Mouse (Mus musculus) MEL (cell line): ENCODE results near the gene Pigb. TPM values are rescaled to one million over a fixed set of nuclear protein-coding genes. Genes with fewer than 3 reads are reported as not detected.

Source experiments
- DNase-seq: peaks from one replicate; pipeline ENCODE4 v3.0.0; 2011; ENCODE audit warnings: low read depth, low spot score
- H3K27ac ChIP-seq: 2 replicates; pipeline ENCODE4 v1.5.1; 2012; ENCODE audit warnings: low read depth, mild to moderate bottlenecking, control low read depth, low read length, moderate library complexity; ENCODE audit not compliant: control insufficient read depth
- H3K27me3 ChIP-seq, 2 experiments: fragments of 150-350 bp in 1 of 2; sonication (generic) in 1 of 2; 2 replicates each; pipeline ENCODE4 v1.6.1; 2012; ENCODE audit warnings: low read length in 2 of 2, mild to moderate bottlenecking in 2 of 2, improper control_type of control experiment in 1 of 2, moderate library complexity in 1 of 2; ENCODE audit not compliant: insufficient read depth in 2 of 2, control insufficient read depth in 1 of 2
- H3K36me3 ChIP-seq, 2 experiments: 2 replicates each; pipeline ENCODE4 v1.6.1; 2012 to 2014; ENCODE audit warnings: low read length in 2 of 2, improper control_type of control experiment in 1 of 2, inconsistent platforms in 1 of 2, mild to moderate bottlenecking in 1 of 2; ENCODE audit not compliant: insufficient read depth in 2 of 2, control insufficient read depth in 1 of 2
- H3K4me1 ChIP-seq, 2 experiments: fragments of 150-350 bp in 1 of 2; sonication (generic) in 1 of 2; 2 replicates each; pipeline ENCODE4 v1.6.1; 2012; ENCODE audit warnings: low read length in 2 of 2, improper control_type of control experiment in 1 of 2, mild to moderate bottlenecking in 1 of 2; ENCODE audit not compliant: insufficient read depth in 2 of 2, control insufficient read depth in 1 of 2
- H3K4me3 ChIP-seq, 2 experiments: fragments of 150-350 bp in 1 of 2; sonication (generic) in 1 of 2; 2 replicates each; pipeline ENCODE4 v1.5.1; 2012; ENCODE audit warnings: low read depth in 2 of 2, low read length in 2 of 2, mild to moderate bottlenecking in 2 of 2, moderate library complexity in 2 of 2, control low read depth in 1 of 2, improper control_type of control experiment in 1 of 2; ENCODE audit not compliant: control insufficient read depth in 1 of 2, insufficient read depth in 1 of 2
- H3K79me2 ChIP-seq: 2 replicates; pipeline ENCODE4 v1.6.1; 2012; ENCODE audit warnings: mild to moderate bottlenecking, low read length, moderate library complexity; ENCODE audit not compliant: control insufficient read depth, poor library complexity, insufficient read depth
- H3K9ac ChIP-seq: 2 replicates; pipeline ENCODE4 v1.6.1; 2012; ENCODE audit warnings: low read depth, mild to moderate bottlenecking, control low read depth, low read length, moderate library complexity; ENCODE audit not compliant: control insufficient read depth, poor library complexity, severe bottlenecking
- H3K9me3 ChIP-seq: fragments of 150-350 bp; sonication (generic); replicated peaks from 2 replicates; pipeline ENCODE4 v1.6.1; 2012; ENCODE audit warnings: mild to moderate bottlenecking, low read length, improper control_type of control experiment, moderate library complexity; ENCODE audit not compliant: insufficient read depth
- CHD2 ChIP-seq: IDR thresholded peaks from 2 replicates; pipeline ENCODE4 v1.6.1; 2011; ENCODE audit warnings: low read length, improper control_type of control experiment
- CTCF ChIP-seq, 3 experiments: IDR thresholded peaks in 2 of 3; conservative IDR thresholded peaks in 1 of 3; 2 replicates each; pipeline ENCODE4 v1.5.1; 2011 to 2012; ENCODE audit warnings: low read length in 3 of 3, low read depth in 2 of 3, mild to moderate bottlenecking in 2 of 3, improper control_type of control experiment in 1 of 3, inconsistent platforms in 1 of 3, mixed read lengths in 1 of 3, moderate library complexity in 1 of 3; ENCODE audit not compliant: control insufficient read depth in 1 of 3, insufficient read depth in 1 of 3, poor library complexity in 1 of 3, severe bottlenecking in 1 of 3
- E2F4 ChIP-seq: IDR thresholded peaks from 2 replicates; pipeline ENCODE4 v1.6.1; 2011; ENCODE audit warnings: low read depth, low read length, improper control_type of control experiment, borderline replicate concordance
- ELF1 ChIP-seq: IDR thresholded peaks from 2 replicates; pipeline ENCODE4 v1.6.1; 2014; ENCODE audit warnings: low read depth, mild to moderate bottlenecking, inconsistent platforms, low read length, improper control_type of control experiment, moderate library complexity
- EP300 ChIP-seq, 2 experiments: IDR thresholded peaks; 2 replicates each; pipeline ENCODE4 v1.6.1; 2011; ENCODE audit warnings: improper control_type of control experiment in 2 of 2, low read length in 2 of 2, low read depth in 1 of 2, mild to moderate bottlenecking in 1 of 2
- ETS1 ChIP-seq: IDR thresholded peaks from 2 replicates; pipeline ENCODE4 v1.6.1; 2012; ENCODE audit warnings: low read depth, mild to moderate bottlenecking, inconsistent platforms, low read length, improper control_type of control experiment, moderate library complexity
- GABPA ChIP-seq: IDR thresholded peaks from 2 replicates; pipeline ENCODE4 v1.6.1; 2012; ENCODE audit warnings: low read depth, mild to moderate bottlenecking, inconsistent platforms, low read length, improper control_type of control experiment, moderate library complexity
- GATA1 ChIP-seq: IDR thresholded peaks from 2 replicates; pipeline ENCODE4 v1.6.1; 2011; ENCODE audit warnings: low read depth, low read length, improper control_type of control experiment
- HCFC1 ChIP-seq: IDR thresholded peaks from 2 replicates; pipeline ENCODE4 v1.6.1; 2012; ENCODE audit warnings: low read depth, mild to moderate bottlenecking, inconsistent platforms, low read length, improper control_type of control experiment, moderate library complexity
- JUND ChIP-seq: IDR thresholded peaks from 2 replicates; pipeline ENCODE4 v1.6.1; 2011; ENCODE audit warnings: low read depth, mild to moderate bottlenecking, improper control_type of control experiment, low read length
- KAT2A ChIP-seq: conservative IDR thresholded peaks from 2 replicates; pipeline ENCODE4 v1.6.1; 2012; ENCODE audit warnings: low read depth, low read length, improper control_type of control experiment, inconsistent platforms
- MEF2A ChIP-seq: IDR thresholded peaks from 2 replicates; pipeline ENCODE4 v1.6.1; 2014; ENCODE audit warnings: low read depth, mild to moderate bottlenecking, inconsistent platforms, low read length, improper control_type of control experiment; ENCODE audit not compliant: poor library complexity, insufficient replicate concordance, severe bottlenecking; ENCODE audit errors: extremely low read depth
- MXI1 ChIP-seq: IDR thresholded peaks from 2 replicates; pipeline ENCODE4 v1.6.1; 2011; ENCODE audit warnings: mild to moderate bottlenecking, low read depth, low read length, improper control_type of control experiment
- MYB ChIP-seq: IDR thresholded peaks from 2 replicates; pipeline ENCODE4 v1.6.1; 2011; ENCODE audit warnings: mild to moderate bottlenecking, low read depth, low read length, improper control_type of control experiment
- MYC ChIP-seq: IDR thresholded peaks from 2 replicates; pipeline ENCODE4 v1.6.1; 2011; ENCODE audit warnings: low read depth, mild to moderate bottlenecking, low read length, improper control_type of control experiment, moderate library complexity
- NELFE ChIP-seq: IDR thresholded peaks from 2 replicates; pipeline ENCODE4 v1.6.1; 2011; ENCODE audit warnings: low read depth, low read length, improper control_type of control experiment
- NRF1 ChIP-seq: IDR thresholded peaks from 2 replicates; pipeline ENCODE4 v1.6.1; 2014; ENCODE audit warnings: low read depth, mild to moderate bottlenecking, inconsistent platforms, low read length, improper control_type of control experiment, moderate library complexity; ENCODE audit not compliant: poor library complexity, insufficient read depth, severe bottlenecking
- POLR2A ChIP-seq, 2 experiments: IDR thresholded peaks; 2 replicates each; pipeline ENCODE4 v1.6.1; 2011 to 2012; ENCODE audit warnings: low read length in 2 of 2, mild to moderate bottlenecking in 2 of 2, control low read depth in 1 of 2, improper control_type of control experiment in 1 of 2, low read depth in 1 of 2, moderate library complexity in 1 of 2; ENCODE audit not compliant: control insufficient read depth in 1 of 2, insufficient read depth in 1 of 2, poor library complexity in 1 of 2
- POLR2AphosphoS2 ChIP-seq: IDR thresholded peaks from 2 replicates; pipeline ENCODE4 v1.6.1; 2011; ENCODE audit warnings: low read length, improper control_type of control experiment
- RAD21 ChIP-seq: IDR thresholded peaks from 2 replicates; pipeline ENCODE4 v1.6.1; 2011; ENCODE audit warnings: mild to moderate bottlenecking, low read depth, low read length, improper control_type of control experiment
- RCOR1 ChIP-seq: IDR thresholded peaks from 2 replicates; pipeline ENCODE4 v1.6.1; 2012; ENCODE audit warnings: low read depth, mild to moderate bottlenecking, inconsistent platforms, low read length, improper control_type of control experiment
- SIN3A ChIP-seq: IDR thresholded peaks from 2 replicates; pipeline ENCODE4 v1.6.1; 2012; ENCODE audit warnings: low read length, improper control_type of control experiment, inconsistent platforms
- TBP ChIP-seq: IDR thresholded peaks from 2 replicates; pipeline ENCODE4 v1.8.0; 2011; ENCODE audit warnings: low read depth, low read length, improper control_type of control experiment
- TCF12 ChIP-seq: IDR thresholded peaks from 2 replicates; pipeline ENCODE4 v1.6.1; 2014; ENCODE audit warnings: low read depth, mild to moderate bottlenecking, inconsistent platforms, low read length, improper control_type of control experiment, moderate library complexity
- ZC3H11A ChIP-seq: IDR thresholded peaks from 2 replicates; pipeline ENCODE4 v1.6.1; 2012; ENCODE audit warnings: low read depth, mild to moderate bottlenecking, inconsistent platforms, low read length, improper control_type of control experiment
- ZMIZ1 ChIP-seq: IDR thresholded peaks from 2 replicates; pipeline ENCODE4 v1.6.1; 2012; ENCODE audit warnings: low read depth, mild to moderate bottlenecking, inconsistent platforms, low read length, improper control_type of control experiment, moderate library complexity
- polyA plus RNA-seq, 2 experiments: library from polyadenylated mRNA; stranded (reverse) in 1 of 2; unstranded in 1 of 2; fragments of >175 nt in 1 of 2; fragments of >200 nt in 1 of 2; gene quantifications; 2 replicates each; pipeline versions ENCODE4 v1.2.1 to v1.2.4; 2012; ENCODE audit warnings: low replicate concordance in 2 of 2, low read depth in 1 of 2; ENCODE audit not compliant: insufficient read length in 2 of 2, insufficient read depth in 1 of 2, missing spikeins in 1 of 2
- total RNA-seq: library from RNA; depleted of rRNA; stranded (reverse); fragments of 300-350 nt; gene quantifications from 2 replicates; pipeline ENCODE4 v1.2.3, GENCODE M21; 2012

Gene Pigb
- total and polyA plus RNA-seq, 3 experiments = 3.7 to 12.0 TPM; not detected in 1

DNA sequence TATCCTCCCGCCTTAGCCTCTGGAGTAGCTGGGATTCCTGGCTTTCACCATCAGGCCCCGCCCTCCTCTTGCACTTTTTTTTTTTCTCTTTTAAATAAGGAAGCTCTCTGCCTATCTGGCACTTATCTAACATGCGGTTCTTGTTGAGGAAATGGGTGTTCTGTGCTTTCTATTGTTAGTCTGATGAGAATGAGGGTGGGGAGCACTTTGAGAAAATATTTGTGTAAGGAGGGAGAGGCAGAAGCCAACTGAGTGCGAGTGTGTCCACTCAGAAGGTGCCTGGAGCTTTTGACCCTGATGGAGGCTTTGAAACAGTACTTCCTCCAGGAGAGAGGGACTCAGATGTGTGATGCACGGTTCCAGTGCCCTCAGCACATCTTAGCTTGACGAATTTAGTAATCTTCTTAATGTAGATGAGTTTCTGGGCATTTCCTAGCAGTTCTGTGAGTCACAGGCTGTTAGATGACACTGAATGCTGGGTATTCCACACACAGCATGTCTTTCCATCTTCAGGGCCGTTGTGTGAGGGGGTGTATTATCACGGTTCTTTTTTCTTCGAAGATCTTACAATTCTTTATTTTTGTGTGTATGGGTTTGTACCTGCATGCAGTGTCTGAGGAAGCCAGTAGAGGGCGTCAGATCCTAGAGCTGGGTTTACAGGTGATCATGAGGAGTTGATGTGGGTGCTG, 30.9 kb upstream of the Pigb start (continued):
- TF ChIP-seq MXI1 = 0 out of 2 replicates have a peak, but pooled peaks have one; percentile 46
- 0 out of 2 replicates have a peak, but pooled peaks have one; percentile 26 for TF ChIP-seq TBP
- TF ChIP-seq POLR2A (IDR thresholded peaks at IDR 0.05; ENCODE audit: control insufficient read depth in 1 of 2, insufficient read depth in 1 of 2, low read depth in 1 of 2, low read length in 2 of 2, poor library complexity in 1 of 2) = no peak
- no peak for TF ChIP-seq JUND
- TF ChIP-seq SIN3A = peak; percentile 72
- no peak; the same call in none of the 2 replicates for TF ChIP-seq HCFC1
- no peak for TF ChIP-seq GABPA
- no peak for TF ChIP-seq KAT2A
- no peak for TF ChIP-seq E2F4
- TF ChIP-seq ELF1 = peak; percentile 47; the same call in 1 of the 2 replicates
- peak; percentile 82 for TF ChIP-seq ETS1
- TF ChIP-seq TCF12 = peak; percentile 53; the same call in 1 of the 2 replicates
- peak; percentile 90 for TF ChIP-seq GATA1
- peak; percentile 16 for TF ChIP-seq RAD21
- TF ChIP-seq ZC3H11A = no peak
- TF ChIP-seq NRF1 = no peak
- TF ChIP-seq CTCF (IDR thresholded peaks at IDR 0.05 in 2 of 3, conservative IDR thresholded peaks at IDR 0.05 in 1 of 3; ENCODE audit: control insufficient read depth in 1 of 3, insufficient read depth in 1 of 3, low read depth in 2 of 3, low read length in 3 of 3, poor library complexity in 1 of 3, severe bottlenecking in 1 of 3) = peak; percentile 52 to 73 (median 62)
- peak; percentile 52; the same call in 1 of the 2 replicates for TF ChIP-seq MYC
- peak; percentile 75 to 76 for TF ChIP-seq EP300 (IDR thresholded peaks at IDR 0.05; ENCODE audit: low read depth in 1 of 2, low read length in 2 of 2)

DNA sequence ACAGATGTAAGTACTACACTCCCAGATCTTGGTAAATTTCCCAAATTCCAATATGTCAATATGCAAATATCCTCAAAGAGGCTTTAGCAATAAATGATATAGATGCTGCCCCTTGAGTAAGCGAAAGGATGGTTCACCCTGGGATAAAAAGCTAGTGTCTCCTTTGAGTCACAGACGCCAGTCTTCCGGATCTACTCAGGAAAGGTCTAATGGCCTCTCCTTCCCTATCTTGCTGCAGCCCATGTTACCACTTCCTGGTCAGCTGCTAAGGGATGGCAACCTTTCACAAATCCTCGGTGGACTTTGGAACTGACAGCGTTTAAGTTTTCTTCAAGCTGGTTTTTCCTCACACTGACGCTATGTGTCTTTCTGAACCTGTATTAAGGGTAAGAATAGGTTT, 28.5 kb upstream of the Pigb start:
- Histone ChIP-seq H3K4me3 (no peak overlapping the region), H3K27ac (no peak overlapping the region; the same call in 1 of the 2 replicates), H3K36me3 (peaks cover 0 to 26% of the 10 kb centered on the region in 2 experiments; a peak in 2 of 4 replicates), H3K9ac (no peak overlapping the region), H3K4me1 (peaks cover 15 to 35% of the 10 kb centered on the region in 2 experiments), H3K79me2 (no peaks in the 10 kb centered on the region), H3K9me3 (no peaks in the 10 kb centered on the region), H3K27me3 (no peaks in the 10 kb centered on the region)
- no peak for DNase-seq
- TF ChIP-seq RCOR1 = no peak
- TF ChIP-seq NRF1 = no peak
- no peak for TF ChIP-seq HCFC1
- no peak for TF ChIP-seq ZC3H11A
- no peak for TF ChIP-seq CHD2
- no peak for TF ChIP-seq CTCF (IDR thresholded peaks at IDR 0.05 in 2 of 3, conservative IDR thresholded peaks at IDR 0.05 in 1 of 3; ENCODE audit: control insufficient read depth in 1 of 3, insufficient read depth in 1 of 3, low read depth in 2 of 3, low read length in 3 of 3, poor library complexity in 1 of 3, severe bottlenecking in 1 of 3)
- no peak for TF ChIP-seq POLR2AphosphoS2
- no peak for TF ChIP-seq ZMIZ1
- TF ChIP-seq RAD21 = no peak
- TF ChIP-seq MYB = no peak
- TF ChIP-seq NELFE = no peak
- TF ChIP-seq MEF2A = no peak
- TF ChIP-seq E2F4 = no peak
